Mouse (Mus musculus): Measurements from ENCODE around the gene Megf11.

Gene Megf11

GRCm38 (mm10) chr9:64528061-64528460 lies 142.6 kb downstream of the Megf11 start:
- no peak for DNase-seq

GRCm38 (mm10) chr9:64528595-64528994 lies 143.2 kb downstream of the Megf11 start:
- no peak for DNase-seq

- no peak for DNase-seq
These were observed 146.5 kb downstream of the Megf11 start for GRCm38 (mm10) chr9:64531935-64532334.

GRCm38 (mm10) chr9:64532711-64533242 lies 147.4 kb downstream of the Megf11 start:
- no peak for DNase-seq

- DNase-seq: peak; percentile 58
These were observed 148.2 kb downstream of the Megf11 start for GRCm38 (mm10) chr9:64533488-64534119.

GRCm38 (mm10) chr9:64534313-64534712 lies 148.9 kb downstream of the Megf11 start:
- no peak for DNase-seq

- no peak for DNase-seq
These were observed 149.6 kb downstream of the Megf11 start for GRCm38 (mm10) chr9:64534856-64535539.

- no peak for DNase-seq
These were observed 152.4 kb downstream of the Megf11 start for GRCm38 (mm10) chr9:64537821-64538220.

GRCm38 (mm10) chr9:64542246-64542645 lies 156.8 kb downstream of the Megf11 start:
- no peak for DNase-seq

- DNase-seq: no peak
These were observed 157.7 kb downstream of the Megf11 start for GRCm38 (mm10) chr9:64543125-64543524.

GRCm38 (mm10) chr9:64546344-64546991 lies 161.0 kb downstream of the Megf11 start:
- DNase-seq: no peak

GRCm38 (mm10) chr9:64548332-64548731 lies 162.9 kb downstream of the Megf11 start:
- no peak for DNase-seq

GRCm38 (mm10) chr9:64551307-64551706 lies 165.9 kb downstream of the Megf11 start:
- DNase-seq: no peak

GRCm38 (mm10) chr9:64552046-64552445 lies 166.6 kb downstream of the Megf11 start:
- DNase-seq: no peak

- DNase-seq: no peak
These were observed 168.0 kb downstream of the Megf11 start for GRCm38 (mm10) chr9:64553441-64553840.

GRCm38 (mm10) chr9:64555620-64556019 lies 170.2 kb downstream of the Megf11 start:
- DNase-seq: peak; percentile 86

GRCm38 (mm10) chr9:64557110-64557745 lies 171.8 kb downstream of the Megf11 start:
- DNase-seq: peak; percentile 74

GRCm38 (mm10) chr9:64557846-64558530 lies 172.6 kb downstream of the Megf11 start:
- peak; percentile 98 for DNase-seq

GRCm38 (mm10) chr9:64564315-64564767 lies 178.9 kb downstream of the Megf11 start:
- no peak for DNase-seq

GRCm38 (mm10) chr9:64565915-64566314 lies 180.5 kb downstream of the Megf11 start:
- DNase-seq: no peak

- DNase-seq: no peak
These were observed 180.9 kb downstream of the Megf11 start for GRCm38 (mm10) chr9:64566376-64566775.

GRCm38 (mm10) chr9:64567482-64567881 lies 182.1 kb downstream of the Megf11 start:
- DNase-seq: no peak
